Mouse (Mus musculus): ENCODE results near the gene Cdkn1b.

Gene Cdkn1b

GRCm38 (mm10) chr6:134903891-134904884 is 16.0 kb upstream of the Cdkn1b start:
- DNase-seq: no peak

DNA sequence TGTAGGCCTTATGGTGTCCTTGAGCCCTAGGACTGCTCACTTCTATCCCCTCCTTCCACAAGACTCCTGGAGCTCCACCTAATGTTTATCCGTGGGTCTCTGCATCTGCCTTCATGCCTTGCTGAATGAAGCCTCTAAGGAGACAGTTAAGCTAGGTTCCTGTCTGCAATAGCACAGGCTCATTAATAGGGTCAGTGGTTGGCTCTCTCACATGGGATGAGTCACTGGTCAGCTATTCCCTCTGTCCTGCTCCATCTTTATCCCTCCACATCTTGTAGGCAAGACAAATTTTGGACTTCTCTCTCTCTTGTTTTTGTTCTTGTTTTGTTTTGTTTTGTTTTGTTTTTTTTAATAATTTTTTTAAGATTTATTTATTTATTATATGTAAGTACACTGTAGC is 14.4 kb upstream of the Cdkn1b start:
- no peak for DNase-seq

DNA sequence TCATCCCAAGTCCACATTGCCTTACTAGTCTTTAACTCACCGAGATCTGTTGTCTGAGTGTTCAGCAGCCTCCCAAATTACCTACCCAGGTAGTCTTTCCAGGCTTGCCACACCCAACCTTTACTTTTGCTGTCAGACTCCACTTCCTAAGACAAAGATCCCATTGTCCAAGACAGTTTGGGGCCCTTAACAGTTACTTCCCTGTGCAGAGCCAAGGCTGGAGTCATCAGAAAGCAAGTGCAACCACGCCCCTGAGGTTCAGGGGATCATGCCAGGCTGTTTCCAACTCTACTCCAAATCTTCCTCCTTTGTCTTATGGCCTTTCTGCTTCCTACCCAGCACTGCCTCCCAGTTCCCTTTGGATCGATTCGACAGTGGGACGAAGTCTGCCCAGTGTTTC is 5.7 kb upstream of the Cdkn1b start:
- no peak for DNase-seq

- peak; percentile 74 for DNase-seq
Measured at GRCm38 (mm10) chr6:134916641-134917040, 3.6 kb upstream of the Cdkn1b start.

- DNase-seq: peak; percentile 69
Measured at GRCm38 (mm10) chr6:134917087-134917486, 3.1 kb upstream of the Cdkn1b start.

- peak; percentile 48 for DNase-seq
Measured at GRCm38 (mm10) chr6:134918769-134919168, 1.4 kb upstream of the Cdkn1b start.

DNA sequence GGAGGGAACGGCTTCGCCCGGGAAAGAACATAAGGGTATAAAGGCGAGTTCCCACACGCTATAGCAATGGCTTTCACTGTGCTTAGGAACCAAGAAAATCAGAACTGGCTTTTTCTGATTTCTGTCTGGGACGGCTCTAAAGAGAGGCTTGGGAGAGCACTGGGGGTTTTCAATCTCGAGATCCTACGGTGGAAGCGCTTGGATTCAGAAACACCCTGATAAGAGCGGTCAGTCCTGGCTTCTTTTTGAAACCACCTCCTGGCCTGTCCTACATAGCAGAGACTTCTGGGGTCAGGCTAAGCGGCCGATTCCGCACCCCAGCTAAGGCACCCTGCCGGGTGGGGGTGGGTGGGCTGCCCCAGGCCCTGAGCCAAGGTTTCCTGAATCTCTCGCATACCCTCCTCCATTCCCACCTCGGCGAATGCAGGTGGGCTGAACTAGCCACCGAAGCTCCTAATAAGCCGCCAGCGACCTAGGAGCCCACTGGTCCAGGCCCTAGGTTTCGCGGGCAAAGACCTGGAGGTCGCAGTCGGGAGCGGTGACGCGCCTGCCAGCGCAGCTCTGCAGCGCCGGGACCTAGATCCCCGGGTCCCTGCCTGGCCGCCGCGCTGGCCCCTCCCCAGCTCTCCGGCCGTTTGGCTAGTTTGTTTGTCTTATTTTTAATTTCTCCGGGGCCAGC is 551 bp upstream of the Cdkn1b start:
- no peak for DNase-seq

- DNase-seq: peak; percentile 78
Measured at GRCm38 (mm10) chr6:134921014-134921694, 953 bp downstream of the Cdkn1b start.

DNA sequence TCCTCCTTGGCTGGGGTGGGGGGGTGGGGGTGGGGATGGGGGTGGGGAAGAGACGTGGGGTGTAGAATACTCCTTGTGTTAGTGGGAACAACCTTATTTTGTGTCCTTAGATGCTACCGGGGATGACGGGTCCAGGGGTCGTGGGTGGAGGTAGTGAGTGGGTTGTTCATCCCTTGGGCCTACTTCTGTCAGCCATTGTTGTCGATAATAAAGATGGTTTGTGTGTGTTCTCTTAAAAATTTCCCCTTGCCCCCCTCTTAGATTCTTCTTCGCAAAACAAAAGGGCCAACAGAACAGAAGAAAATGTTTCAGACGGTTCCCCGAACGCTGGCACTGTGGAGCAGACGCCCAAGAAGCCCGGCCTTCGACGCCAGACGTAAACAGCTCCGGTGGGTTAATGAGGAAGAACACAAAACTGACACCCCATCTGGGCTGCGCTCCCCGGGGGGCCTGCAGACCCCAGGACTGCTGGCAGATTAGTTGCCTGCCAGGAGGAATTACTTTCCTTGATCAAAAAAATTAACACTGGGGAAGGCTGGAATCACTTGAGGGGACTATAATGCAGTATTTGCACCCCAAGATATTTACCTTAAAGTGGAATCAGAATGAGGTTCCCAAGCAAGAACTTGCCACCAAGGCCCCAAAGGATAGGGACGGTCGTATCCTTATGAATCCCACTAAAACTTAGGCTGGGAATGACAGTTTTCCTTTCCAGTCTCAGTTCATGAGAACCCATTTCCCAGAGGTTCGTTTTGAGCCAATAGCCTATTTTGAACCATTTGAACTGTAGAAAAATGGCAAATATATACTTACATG is 1.7 kb downstream of the Cdkn1b start:
- peak; percentile 65 for DNase-seq

DNA sequence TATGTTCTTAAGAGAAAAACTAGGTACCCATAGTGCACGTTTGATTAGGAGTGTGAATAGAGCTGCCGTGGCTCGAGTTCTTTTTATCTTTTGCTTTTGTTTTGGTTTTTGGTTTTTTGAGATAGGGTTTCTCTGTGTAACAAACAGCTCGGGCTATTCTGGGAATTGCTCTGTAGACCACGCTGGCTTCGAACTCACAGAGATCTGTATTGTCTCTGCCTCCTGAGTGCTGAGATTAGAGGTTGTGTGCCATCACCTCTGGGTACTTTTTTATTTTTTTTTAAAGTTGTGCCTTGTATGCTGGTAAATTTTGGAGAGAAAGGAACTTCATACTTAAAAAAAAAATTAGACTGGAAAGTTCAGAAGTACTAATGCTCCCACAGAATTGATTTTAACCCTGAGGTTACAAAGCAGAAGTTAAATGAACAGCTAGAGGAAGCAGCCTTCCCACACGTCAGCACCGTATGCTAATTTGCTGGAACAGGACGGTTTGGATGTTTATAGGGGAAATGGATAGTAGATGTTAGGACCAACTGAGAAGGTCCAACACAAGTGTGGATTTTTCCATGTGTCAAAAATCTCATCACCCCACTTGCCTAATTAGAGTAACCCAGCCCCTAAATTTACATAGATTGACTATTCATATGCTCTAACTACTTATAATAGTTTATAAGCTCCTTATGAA is 2.5 kb downstream of the Cdkn1b start:
- DNase-seq: no peak

GRCm38 (mm10) chr6:134923670-134924069 is 3.5 kb downstream of the Cdkn1b start:
- DNase-seq: no peak

DNA sequence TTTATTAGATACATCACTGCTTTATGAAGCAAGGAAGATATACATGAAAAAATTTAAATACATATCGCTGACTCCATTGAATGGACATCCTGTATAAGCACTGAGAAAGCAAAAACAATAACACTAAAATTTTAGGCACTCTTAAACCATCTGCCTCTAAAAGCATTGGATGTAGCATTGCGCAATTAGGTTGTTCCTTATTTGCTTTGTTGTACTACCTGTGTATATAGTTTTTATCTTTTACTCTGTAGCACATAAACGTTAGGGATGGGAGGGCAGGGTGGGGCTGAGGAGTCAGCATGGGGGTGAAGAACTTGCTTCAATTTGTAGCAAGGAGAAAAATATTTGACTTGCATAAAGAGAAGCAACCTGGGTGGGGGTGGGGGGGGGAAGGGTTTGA is 4.1 kb downstream of the Cdkn1b start:
- no peak for DNase-seq

GRCm38 (mm10) chr6:134925673-134926337 is 5.6 kb downstream of the Cdkn1b start:
- no peak for DNase-seq

- DNase-seq: no peak
Measured at GRCm38 (mm10) chr6:134926338-134926705, 6.1 kb downstream of the Cdkn1b start.

DNA sequence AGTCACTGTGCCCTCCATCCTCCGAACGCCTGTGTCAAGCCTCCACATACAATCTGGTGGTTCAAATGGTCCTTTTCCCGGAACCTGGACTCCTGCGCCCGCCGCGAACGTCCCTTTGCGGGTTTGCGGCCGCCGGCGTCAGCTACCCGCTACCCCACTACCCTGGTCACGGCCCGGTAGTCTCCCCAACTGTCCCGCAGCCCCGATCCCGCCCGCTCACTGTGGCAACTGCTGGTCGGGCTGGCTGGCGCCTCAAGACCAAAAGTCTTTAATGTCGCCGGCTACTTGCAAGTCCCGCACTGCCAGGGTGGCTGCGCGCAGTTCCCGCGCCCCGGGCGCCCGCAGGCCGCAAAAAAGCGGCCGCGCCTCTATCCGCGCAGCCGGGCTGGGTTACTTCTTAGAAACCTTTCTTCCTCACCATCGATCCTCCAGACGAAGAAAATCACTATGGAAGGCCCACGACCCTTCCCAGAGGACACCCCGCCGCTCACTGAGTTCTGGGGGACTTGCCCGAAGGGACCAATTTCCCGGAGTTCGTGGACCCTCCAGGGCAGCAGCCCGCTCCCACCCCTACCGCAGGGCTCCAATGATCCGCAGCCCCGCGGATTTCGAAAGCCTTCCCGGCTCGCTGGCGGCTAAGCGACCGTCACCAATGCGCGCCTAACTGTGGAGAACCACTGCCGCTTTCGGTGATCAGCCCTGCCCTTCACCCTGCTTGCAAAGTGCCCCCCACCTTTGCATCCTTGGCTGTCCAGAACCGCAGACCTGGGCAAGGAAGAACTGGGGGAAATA is 6.8 kb downstream of the Cdkn1b start:
- peak; percentile 78 for DNase-seq

DNA sequence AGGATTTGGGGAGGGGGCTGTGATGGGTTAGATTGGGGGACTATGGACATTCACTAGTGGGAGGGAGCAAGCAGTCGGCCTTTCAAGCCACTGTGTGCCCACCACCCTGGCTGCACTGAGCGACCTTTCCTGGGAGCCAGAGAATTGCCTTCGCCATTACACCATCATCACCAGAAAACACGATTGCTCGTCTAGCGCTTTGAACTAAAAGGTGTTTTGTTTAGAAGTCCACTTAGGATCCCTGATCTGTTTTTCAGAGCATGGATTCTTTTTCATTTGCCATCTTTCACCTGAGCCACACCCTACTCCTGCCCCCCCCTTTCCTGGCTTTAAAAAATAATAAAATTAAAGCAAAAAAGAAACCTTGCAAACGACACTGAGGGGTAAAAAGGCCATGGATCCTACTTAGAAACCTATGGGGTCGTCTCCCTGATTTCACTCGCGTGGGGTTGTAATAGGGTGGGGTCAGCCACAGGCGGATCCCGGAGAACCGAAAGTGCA is 7.4 kb downstream of the Cdkn1b start:
- no peak for DNase-seq

GRCm38 (mm10) chr6:134928096-134928888 is 8.1 kb downstream of the Cdkn1b start:
- peak; percentile 85 for DNase-seq

GRCm38 (mm10) chr6:134928889-134929310 is 8.7 kb downstream of the Cdkn1b start:
- DNase-seq: peak; percentile 60

DNA sequence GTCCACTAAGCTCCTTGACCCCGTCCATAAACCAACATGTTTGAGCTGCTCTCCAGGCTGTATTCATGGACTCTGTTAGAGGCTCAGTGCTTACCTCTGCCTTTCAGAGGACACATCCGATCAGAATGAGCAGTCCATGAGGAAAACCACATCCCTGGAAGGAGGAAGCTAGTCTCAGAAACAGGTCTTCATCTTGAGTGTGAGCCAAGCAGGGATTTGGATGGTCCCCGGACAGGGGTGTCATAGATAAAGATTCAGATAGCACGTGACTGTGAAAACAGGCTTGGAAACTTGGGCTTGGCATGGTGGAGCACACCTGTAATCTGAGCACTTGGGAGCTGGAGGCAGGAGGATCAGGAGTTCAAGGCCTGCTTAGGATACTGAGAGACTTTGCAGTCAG is 9.7 kb downstream of the Cdkn1b start:
- DNase-seq: no peak
